Mouse (Mus musculus) spleen, adult 12 weeks (tissue): ENCODE measurements around the gene Gm8247.
"Not testable (repeated sequence)": the region's sequence is repeated elsewhere in the genome, so short reads cannot be mapped to it uniquely, and the experiment has no call there.

Experiments
- DNase-seq: peaks from one replicate; pipeline ENCODE4 v3.0.0; 2022; ENCODE audit warnings: low spot score

The Gm8247 gene

GRCm38 (mm10) chr14:44582853-44583252 is at the start of gene Gm8247:
Gm8247 (plus strand) TSS chr14:44583153.
- not testable (repeated sequence) for DNase-seq

GRCm38 (mm10) chr14:44547961-44548360 is 35.0 kb upstream of the Gm8247 start:
- not testable (repeated sequence) for DNase-seq

- not testable (repeated sequence) for DNase-seq
Observed at GRCm38 (mm10) chr14:44591765-44592164, 8.8 kb downstream of the Gm8247 start.

- not testable (repeated sequence) for DNase-seq
Observed at GRCm38 (mm10) chr14:44627737-44628136, 44.8 kb downstream of the Gm8247 start, which contains the start of gene Gm5624. Gm5624 (minus strand) TSS chr14:44627938.
